ENCODE assay signal across 11 mouse cellular contexts in genomic region chr9:43222429-43222715, GRCm38 (mm10). TPM values are rescaled to one million over a fixed set of nuclear protein-coding genes. Genes with fewer than 3 reads are reported as not detected.
DNase-seq lines count a peak whose midpoint lies in the region; ATAC-seq and TF ChIP-seq lines count a peak whose summit lies in the region.
"Had no signal": no experiment of that assay in that cellular context is flagged by ENCODE, and none has a peak within 500 bp of the region (broad histone marks: within the 10 kb centered on the region; RNA-seq: fewer than 3 reads in every experiment).

No protein-coding gene starts in this region.

- H3K9ac ChIP-seq in MEL (ENCODE audit: control insufficient read depth, low read depth, low read length, poor library complexity, severe bottlenecking) = no peak overlapping the region
- H3K9ac ChIP-seq in embryonic facial prominence, embryonic 12.5 days = no peak overlapping the region
- H3K9ac ChIP-seq in liver, postnatal 0 days (replicated peaks) = no peak overlapping the region
- H3K9ac ChIP-seq: hindbrain, embryonic 15.5 days had no signal

- ATAC-seq in embryonic facial prominence, embryonic 12.5 days (ENCODE audit: insufficient number of reproducible peaks, insufficient read depth, low FRiP score, low TSS enrichment) = no peak
- ATAC-seq in liver, postnatal 0 days = no peak
- ATAC-seq: Patski had no signal

- H3K4me2 ChIP-seq in embryonic facial prominence, embryonic 12.5 days (replicated peaks) = no peak overlapping the region
- H3K4me2 ChIP-seq in liver, postnatal 0 days (ENCODE audit: low read depth, low read length) = no peak overlapping the region
- H3K4me2 ChIP-seq: hindbrain, embryonic 15.5 days had no signal

- no peak for TF ChIP-seq EP300 in MEL (IDR thresholded peaks at IDR 0.05; ENCODE audit: low read depth in 1 of 2, low read length in 2 of 2)
- no peak for TF ChIP-seq EP300 in liver, postnatal 0 days (IDR thresholded peaks at IDR 0.05; ENCODE audit: low read depth)

- no peaks in the 10 kb centered on the region for H3K27me3 ChIP-seq in kidney, adult 2 months (replicated peaks; ENCODE audit: control insufficient read depth, insufficient read depth, low read length)
- no peaks in the 10 kb centered on the region for H3K27me3 ChIP-seq in MEL (ENCODE audit: control insufficient read depth in 1 of 2, insufficient read depth in 2 of 2, low read length in 2 of 2)
- H3K27me3 ChIP-seq in embryonic facial prominence, embryonic 12.5 days = no peaks in the 10 kb centered on the region
- H3K27me3 ChIP-seq in liver, postnatal 0 days (ENCODE audit: insufficient read depth, low read length) = no peaks in the 10 kb centered on the region
- H3K27me3 ChIP-seq: Patski had no signal

- no peaks in the 10 kb centered on the region for H3K9me3 ChIP-seq in MEL (replicated peaks; ENCODE audit: insufficient read depth, low read length)
- H3K9me3 ChIP-seq in embryonic facial prominence, embryonic 12.5 days = no peaks in the 10 kb centered on the region
- no peaks in the 10 kb centered on the region for H3K9me3 ChIP-seq in liver, postnatal 0 days (ENCODE audit: low read length)
- H3K9me3 ChIP-seq: hindbrain, embryonic 15.5 days had no signal

- no peak for DNase-seq in kidney, adult 2 months
- no peak for DNase-seq in kidney, postnatal 14 days
- no peak for DNase-seq in MEL (ENCODE audit: low read depth, low spot score)
- DNase-seq in liver, postnatal 0 days = no peak
- no peak for DNase-seq in layer of hippocampus, postnatal 36 days
- no peak for DNase-seq in heart, postnatal 4 days

- 65% methylated on average over 8 of the region's 8 CpGs for WGBS in kidney, adult 2 months
- 42% methylated on average over 8 of the region's 8 CpGs for WGBS in embryonic facial prominence, embryonic 12.5 days
- WGBS in liver, postnatal 0 days (ENCODE audit: insufficient replicate concordance) = 67% methylated on average over 8 of the region's 8 CpGs

- peaks cover 5% of the 10 kb centered on the region; the same call in 1 of the 2 replicates for H3K79me2 ChIP-seq in MEL (ENCODE audit: control insufficient read depth, insufficient read depth, low read length, poor library complexity)

- TF ChIP-seq CTCF in kidney, adult 2 months (conservative IDR thresholded peaks at IDR 0.05; ENCODE audit: insufficient read depth, insufficient read length, low read depth, low read length) = peak; percentile 38
- TF ChIP-seq CTCF in MEL (IDR thresholded peaks at IDR 0.05 in 2 of 3, conservative IDR thresholded peaks at IDR 0.05 in 1 of 3; ENCODE audit: control insufficient read depth in 1 of 3, insufficient read depth in 1 of 3, low read depth in 2 of 3, low read length in 3 of 3, poor library complexity in 1 of 3, severe bottlenecking in 1 of 3) = peak; percentile 8 to 20 (median 14); a peak in 1 of 6 replicates
- TF ChIP-seq CTCF in liver, postnatal 0 days (IDR thresholded peaks at IDR 0.05; ENCODE audit: low read depth) = peak; percentile 44

- no peak overlapping the region for H3K4me3 ChIP-seq in kidney, adult 2 months (ENCODE audit: insufficient read depth, low read depth, low read length)
- H3K4me3 ChIP-seq in MEL (ENCODE audit: control insufficient read depth in 1 of 2, insufficient read depth in 1 of 2, low read depth in 2 of 2, low read length in 2 of 2) = no peak overlapping the region
- H3K4me3 ChIP-seq in embryonic facial prominence, embryonic 12.5 days = no peak overlapping the region
- H3K4me3 ChIP-seq in liver, postnatal 0 days (ENCODE audit: low read depth, low read length) = no peak overlapping the region
- H3K4me3 ChIP-seq: hindbrain, embryonic 15.5 days had no signal

- H3K4me1 ChIP-seq in kidney, adult 2 months (ENCODE audit: control insufficient read depth, insufficient read depth, low read length) = peaks cover 20% of the 10 kb centered on the region
- peaks cover 3 to 28% of the 10 kb centered on the region in 2 experiments; a peak in 3 of 4 replicates for H3K4me1 ChIP-seq in MEL (ENCODE audit: control insufficient read depth in 1 of 2, insufficient read depth in 2 of 2, low read length in 2 of 2)
- peaks cover 20% of the 10 kb centered on the region for H3K4me1 ChIP-seq in embryonic facial prominence, embryonic 12.5 days
- H3K4me1 ChIP-seq in liver, postnatal 0 days (ENCODE audit: insufficient read depth) = peaks cover 30% of the 10 kb centered on the region
- H3K4me1 ChIP-seq: hindbrain, embryonic 15.5 days had no signal

- H3K36me3 ChIP-seq in kidney, adult 2 months (ENCODE audit: control insufficient read depth, insufficient read depth, low read length) = no peaks in the 10 kb centered on the region; the same call in 1 of the 2 replicates
- H3K36me3 ChIP-seq in MEL (ENCODE audit: control insufficient read depth in 1 of 2, insufficient read depth in 2 of 2, low read length in 2 of 2) = peaks cover 3 to 17% of the 10 kb centered on the region in 2 experiments; a peak in 3 of 4 replicates
- peaks cover 46% of the 10 kb centered on the region for H3K36me3 ChIP-seq in embryonic facial prominence, embryonic 12.5 days
- peaks cover 34% of the 10 kb centered on the region for H3K36me3 ChIP-seq in liver, postnatal 0 days (replicated peaks; ENCODE audit: insufficient read depth, low read length)
- H3K36me3 ChIP-seq: hindbrain, embryonic 15.5 days had no signal

- H3K27ac ChIP-seq in kidney, adult 2 months (ENCODE audit: insufficient read depth, low read depth, low read length) = no peak overlapping the region
- H3K27ac ChIP-seq in MEL (ENCODE audit: control insufficient read depth, low read depth, low read length) = no peak overlapping the region
- H3K27ac ChIP-seq in embryonic facial prominence, embryonic 12.5 days = peak overlapping the region; percentile 32
- H3K27ac ChIP-seq in liver, postnatal 0 days (ENCODE audit: low read depth) = no peak overlapping the region
- H3K27ac ChIP-seq: hindbrain, embryonic 15.5 days had no signal

- TF ChIP-seq RAD21 in MEL (IDR thresholded peaks at IDR 0.05; ENCODE audit: low read depth, low read length) = no peak

- no peak for TF ChIP-seq POLR2A in kidney, adult 2 months (IDR thresholded peaks at IDR 0.05; ENCODE audit: low read depth, low read length)
- no peak for TF ChIP-seq POLR2A in MEL (IDR thresholded peaks at IDR 0.05; ENCODE audit: control insufficient read depth in 1 of 2, insufficient read depth in 1 of 2, low read depth in 1 of 2, low read length in 2 of 2, poor library complexity in 1 of 2)

TF ChIP-seq in MEL, 35 proteins besides CTCF, POLR2A, EP300 and RAD21:
- no peak for TF ChIP-seq KAT2A (conservative IDR thresholded peaks at IDR 0.05; ENCODE audit: low read depth, low read length)
- no peak for TF ChIP-seq USF1 (IDR thresholded peaks at IDR 0.05; ENCODE audit: low read depth, low read length)
- TF ChIP-seq NRF1 (IDR thresholded peaks at IDR 0.05; ENCODE audit: insufficient read depth, low read depth, low read length, poor library complexity, severe bottlenecking) = no peak
- TF ChIP-seq TBP (IDR thresholded peaks at IDR 0.05; ENCODE audit: low read depth, low read length) = no peak
- TF ChIP-seq SMC3 (IDR thresholded peaks at IDR 0.05; ENCODE audit: low read depth, low read length) = peak; percentile 15; the same call in 1 of the 2 replicates

RNA-seq across cellular contexts. Expression of gene Pou2f3, which starts 12.2 kb away (rescaled TPM):
- polyA plus RNA-seq in kidney, adult 2 months (2012; rRNA removed) = 0.14 and 0.22 TPM in 2 replicates
- total RNA-seq in MEL (2012; rRNA removed) = not detected in 2 replicates
- polyA plus RNA-seq in MEL (2012; ENCODE audit: insufficient read depth in 1 of 2, insufficient read length in 2 of 2, low read depth in 1 of 2, low replicate concordance in 2 of 2, missing spikeins in 1 of 2) = not detected
- 0.18 TPM in 1 of 2 replicates, not detected in the other for polyA plus RNA-seq in embryonic facial prominence, embryonic 12.5 days (2016; fragmentation: Nextera tagmentation; extraction: Ambion mirVana)
- polyA plus RNA-seq in liver, postnatal 0 days (2015; fragmentation: Nextera tagmentation; extraction: Ambion mirVana) = 0.05 TPM in 1 of 2 replicates, not detected in the other
- under 1 TPM; 0.30 to 0.56 TPM for total RNA-seq in layer of hippocampus, postnatal 36 days (2021)
- under 1 TPM; 0.11 to 0.17 TPM for total RNA-seq in heart, postnatal 4 days (2021)
- total RNA-seq: common myeloid progenitor, adult 5-6 weeks; neutrophil, adult 5-6 weeks had no signal

RNA-seq across cellular contexts. Expression of gene Oaf, which starts 17.3 kb away (rescaled TPM):
- 60.8 and 61.1 TPM in 2 replicates for polyA plus RNA-seq in kidney, adult 2 months (2012; rRNA removed)
- 57.6 and 64.2 TPM in 2 replicates for total RNA-seq in MEL (2012; rRNA removed)
- 100 to 1,000 TPM in 1 of 2 experiments, not detected in 1; 137 TPM for polyA plus RNA-seq in MEL (2012; ENCODE audit: insufficient read depth in 1 of 2, insufficient read length in 2 of 2, low read depth in 1 of 2, low replicate concordance in 2 of 2, missing spikeins in 1 of 2)
- polyA plus RNA-seq in embryonic facial prominence, embryonic 12.5 days (2016; fragmentation: Nextera tagmentation; extraction: Ambion mirVana) = 89.3 and 106 TPM in 2 replicates
- 59.3 and 70.0 TPM in 2 replicates for polyA plus RNA-seq in liver, postnatal 0 days (2015; fragmentation: Nextera tagmentation; extraction: Ambion mirVana)
- total RNA-seq in layer of hippocampus, postnatal 36 days (2021) = 10 to 100 TPM; 13.1 to 17.7 TPM
- 10 to 100 TPM; 22.1 to 27.7 TPM for total RNA-seq in heart, postnatal 4 days (2021)
- total RNA-seq: neutrophil, adult 5-6 weeks had no signal
